Mouse (Mus musculus) megakaryocyte, embryonic 14.5 days (primary cell): ENCODE data around the gene Slc16a11.

Experiments used
- FLI1 ChIP-seq: IDR thresholded peaks from 2 replicates; pipeline ENCODE4 v1.6.1; 2012; ENCODE audit warnings: low read length, inconsistent platforms, mixed read lengths
- GATA1 ChIP-seq: IDR thresholded peaks from 3 replicates; pipeline ENCODE4 v1.6.1; 2012; ENCODE audit warnings: mixed read lengths, low read length, inconsistent platforms, borderline replicate concordance

DNA sequence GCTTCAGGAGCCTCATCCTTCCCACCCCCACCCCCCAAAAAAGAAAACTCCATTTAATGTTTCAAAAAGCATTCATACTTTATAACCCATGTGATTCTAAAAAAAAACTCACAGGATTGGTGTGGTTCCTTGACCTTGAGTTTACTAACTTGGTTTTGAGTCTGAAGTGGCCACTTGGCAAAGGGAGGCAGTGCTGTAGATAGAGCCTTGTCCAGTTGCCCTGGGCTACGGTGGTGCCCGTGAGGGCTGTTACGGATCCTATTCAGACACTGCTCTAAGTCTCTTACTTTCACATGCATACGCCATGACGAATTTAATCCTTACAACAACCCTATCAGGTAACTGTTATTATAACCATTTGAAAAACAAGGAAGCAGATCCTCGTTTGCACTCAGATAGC lies 580 bp upstream of the Slc16a11 start:
- no peak for TF ChIP-seq GATA1
- TF ChIP-seq FLI1: no peak
